Mouse (Mus musculus) embryonic facial prominence, embryonic 15.5 days (tissue): ENCODE measurements around the gene Kif18a. TPM values are rescaled to one million over a fixed set of nuclear protein-coding genes. Genes with fewer than 3 reads are reported as not detected.
A peak's percentile ranks its signal among the peaks of the same experiment; 100 is the strongest.

ENCODE experiments used
- ATAC-seq: fragments of 200-750 bp; cut with Nextera tagmentation; 2 replicates; pipeline ENCODE4 v1.8.0; 2017; ENCODE audit warnings: low read depth, moderate TSS enrichment; ENCODE audit not compliant: insufficient number of reproducible peaks, low FRiP score, low TSS enrichment
- H3K27ac ChIP-seq: fragments of 300-500 bp; sonication (generic); replicated peaks from 2 replicates; pipeline ENCODE4 v1.5.1; 2015; ENCODE audit warnings: mild to moderate bottlenecking, inconsistent platforms
- H3K27me3 ChIP-seq: fragments of 300-500 bp; sonication (generic); 2 replicates; pipeline ENCODE4 v1.6.1; 2015; ENCODE audit warnings: inconsistent platforms
- H3K36me3 ChIP-seq: fragments of 300-500 bp; sonication (generic); 2 replicates; pipeline ENCODE4 v1.6.1; 2015; ENCODE audit warnings: mild to moderate bottlenecking, inconsistent platforms
- H3K4me1 ChIP-seq: fragments of 300-500 bp; sonication (generic); 2 replicates; pipeline ENCODE4 v1.6.1; 2015; ENCODE audit warnings: inconsistent platforms
- H3K4me2 ChIP-seq: fragments of 300-500 bp; sonication (generic); replicated peaks from 2 replicates; pipeline ENCODE4 v1.6.1; 2015; ENCODE audit warnings: mild to moderate bottlenecking, inconsistent platforms
- H3K4me3 ChIP-seq: fragments of 300-500 bp; sonication (generic); replicated peaks from 2 replicates; pipeline ENCODE4 v1.5.1; 2015; ENCODE audit warnings: mild to moderate bottlenecking, inconsistent platforms
- H3K9ac ChIP-seq: fragments of 300-500 bp; sonication (generic); 2 replicates; pipeline ENCODE4 v1.6.1; 2015; ENCODE audit warnings: inconsistent platforms
- H3K9me3 ChIP-seq: fragments of 300-500 bp; sonication (generic); replicated peaks from 2 replicates; pipeline ENCODE4 v1.6.1; 2016; ENCODE audit warnings: inconsistent platforms
- WGBS: fragments of 180-500 bp; shearing (Covaris S2); methylation state at CpG from one replicate; pipeline ENCODE4 v1.1.7; 2015; 5-methylcytosine and 5-hydroxymethylcytosine counted together
- polyA plus RNA-seq: library from polyadenylated mRNA; unstranded; fragments of >200 nt; fragmentation: Nextera tagmentation; extraction: Ambion mirVana; gene quantifications from 2 replicates; pipeline ENCODE4 v1.2.1, GENCODE M21; 2015

Gene Kif18a
- polyA plus RNA-seq = 13.9 and 15.3 TPM in 2 replicates

DNA sequence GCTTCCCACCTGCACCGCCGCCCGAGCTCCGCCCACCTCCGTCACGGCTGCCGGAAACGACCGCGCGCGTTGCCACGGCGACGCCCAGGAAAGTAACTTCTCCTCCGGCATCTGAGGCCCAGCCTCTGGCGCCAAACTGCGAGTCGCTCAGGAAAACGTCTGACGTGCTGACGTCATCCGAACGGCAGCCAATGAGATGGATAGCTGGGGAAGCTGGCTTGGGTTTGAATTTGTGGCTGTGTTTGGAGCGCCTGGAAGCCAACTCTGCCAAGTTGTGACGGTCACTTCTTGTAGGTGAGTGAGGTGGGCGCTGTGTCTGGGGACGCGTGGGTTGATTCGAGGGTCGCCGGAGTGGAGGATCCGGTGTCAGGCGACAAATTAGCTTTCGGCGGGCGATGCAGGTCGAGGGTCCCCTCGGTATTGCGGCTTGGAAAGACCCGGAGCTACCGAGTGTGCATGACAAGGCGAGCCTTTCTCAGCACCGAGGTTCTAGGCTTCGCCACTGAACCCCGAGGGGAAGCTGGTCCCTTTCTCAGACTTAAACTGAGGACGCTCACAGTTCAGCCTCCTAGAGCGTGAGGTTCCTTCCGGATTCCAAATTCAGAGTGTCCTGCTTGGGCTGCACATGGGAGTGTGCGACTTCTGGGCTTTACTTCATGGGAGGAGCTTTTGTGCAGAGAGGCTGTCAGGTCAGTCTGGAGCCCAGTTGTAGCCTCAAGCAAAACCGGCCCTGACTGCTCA, at the start of gene Kif18a, which contains the start of gene Mettl15:
Gene Kif18a (plus strand): TSS at position 139 of the 741 bp plus-strand sequence.
Gene Mettl15 (minus strand): TSS at position 149 of the 741 bp plus-strand sequence.
- Histone ChIP-seq H3K4me1 (peaks cover 9% of the 10 kb centered on the region; the same call in 1 of the 2 replicates), H3K4me3 (peak within 1 kb of the TSS; percentile 76), H3K27ac (peak within 1 kb of the TSS; percentile 76), H3K9ac (peak within 1 kb of the TSS; percentile 63), H3K27me3 (no peaks in the 10 kb centered on the region), H3K9me3 (no peaks in the 10 kb centered on the region), H3K36me3 (no peaks in the 10 kb centered on the region), H3K4me2 (peak within 1 kb of the TSS; percentile 70)
- ATAC-seq = peak; percentile 97
- under 1% methylated on average over 51 of the region's 51 CpGs for WGBS

DNA sequence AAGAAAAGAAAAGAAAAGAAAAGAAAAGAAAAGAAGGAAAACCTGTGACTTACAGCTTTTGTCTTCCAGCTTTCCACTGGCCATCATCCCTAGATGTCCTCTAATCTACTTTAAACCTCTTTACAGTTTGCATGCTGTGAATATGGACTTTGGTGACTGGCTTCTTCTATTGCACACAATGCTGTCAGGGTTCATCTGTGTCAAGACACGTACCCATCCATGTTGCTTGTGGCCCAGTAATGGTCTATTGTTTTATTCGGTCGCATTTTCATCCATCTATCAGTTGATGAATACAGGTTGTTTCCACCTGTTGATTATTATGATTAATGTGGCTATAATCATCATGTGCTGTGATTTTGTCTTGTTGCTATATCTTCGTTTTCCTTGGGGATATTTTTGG, 46.7 kb upstream of the Kif18a start:
- ATAC-seq = no peak
- Histone ChIP-seq H3K9ac (no peak overlapping the region), H3K27ac (no peak overlapping the region), H3K27me3 (no peaks in the 10 kb centered on the region), H3K36me3 (no peaks in the 10 kb centered on the region), H3K4me2 (no peak overlapping the region), H3K4me1 (no peaks in the 10 kb centered on the region), H3K9me3 (no peaks in the 10 kb centered on the region), H3K4me3 (no peak overlapping the region)
- 81% methylated on average over 4 of the region's 4 CpGs for WGBS

DNA sequence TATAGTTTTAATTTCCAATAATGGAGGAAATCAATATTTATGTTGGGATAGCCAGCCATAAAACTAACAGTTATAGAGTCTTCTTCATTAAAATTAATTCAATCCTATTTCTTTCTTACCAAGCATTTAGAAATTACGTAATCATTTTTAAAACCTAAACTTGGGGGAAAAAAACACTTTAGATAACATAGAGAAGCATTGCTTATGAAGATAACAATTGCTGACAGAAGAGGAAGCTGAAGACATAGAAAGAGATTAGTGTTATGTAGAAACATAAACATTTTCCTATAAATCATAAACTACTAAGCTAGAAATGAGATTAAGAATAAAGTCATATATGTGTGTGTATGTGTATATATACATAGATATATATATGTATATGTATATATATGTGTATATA, 44.8 kb upstream of the Kif18a start:
- H3K4me3 ChIP-seq = no peak overlapping the region
- H3K27me3 ChIP-seq = no peaks in the 10 kb centered on the region
- no peaks in the 10 kb centered on the region for H3K36me3 ChIP-seq
- H3K4me2 ChIP-seq = no peak overlapping the region
- no peaks in the 10 kb centered on the region for H3K4me1 ChIP-seq
- H3K9ac ChIP-seq = no peak overlapping the region
- 96% methylated on average over 1 of the region's 1 CpGs for WGBS
- H3K9me3 ChIP-seq = no peaks in the 10 kb centered on the region
- H3K27ac ChIP-seq = no peak overlapping the region
- no peak for ATAC-seq

DNA sequence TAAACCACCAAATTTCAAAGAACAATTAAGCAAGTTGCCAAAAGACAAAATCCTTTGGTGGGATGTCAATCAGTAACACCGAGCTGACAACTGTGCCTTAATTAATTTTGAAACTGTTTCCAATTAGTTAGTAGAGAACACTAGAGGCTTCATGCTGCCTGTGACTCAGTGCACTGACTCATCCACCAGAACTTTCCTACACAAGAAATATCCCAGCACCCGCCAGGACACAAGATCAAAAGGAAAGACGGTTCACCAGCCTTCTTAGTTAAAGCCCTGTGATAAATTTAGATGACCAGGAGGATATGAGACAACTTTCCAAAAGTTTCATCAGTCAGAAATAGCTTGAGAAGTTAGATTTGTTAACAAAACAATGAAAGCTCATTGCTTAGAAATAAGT, 38.6 kb upstream of the Kif18a start:
- ATAC-seq = no peak
- no peaks in the 10 kb centered on the region for H3K9me3 ChIP-seq
- H3K9ac ChIP-seq = no peak overlapping the region
- WGBS = 48% methylated on average over 3 of the region's 3 CpGs
- H3K4me2 ChIP-seq = no peak overlapping the region
- H3K27ac ChIP-seq = no peak overlapping the region
- no peaks in the 10 kb centered on the region for H3K27me3 ChIP-seq
- no peaks in the 10 kb centered on the region for H3K4me1 ChIP-seq
- H3K4me3 ChIP-seq = no peak overlapping the region
- H3K36me3 ChIP-seq = no peaks in the 10 kb centered on the region

DNA sequence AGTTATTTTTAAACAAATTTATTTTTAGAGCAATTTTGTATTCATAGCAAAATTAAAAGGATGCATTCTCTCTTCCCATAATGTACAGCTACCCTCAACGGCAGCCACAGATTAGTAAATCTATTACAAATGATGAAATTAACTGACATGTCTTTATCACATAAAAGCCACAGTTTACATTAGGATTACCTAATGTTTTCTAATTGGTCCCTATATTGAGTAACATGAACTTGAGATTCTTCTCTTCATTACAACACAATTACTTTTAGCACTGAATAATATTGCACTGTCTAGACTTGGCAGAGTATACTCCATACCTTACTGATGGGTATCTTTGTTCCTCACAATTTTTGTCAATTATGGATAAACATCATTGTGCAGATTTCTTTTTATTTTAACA, 17.8 kb upstream of the Kif18a start:
- 88% methylated on average over 1 of the region's 1 CpGs for WGBS
- no peak overlapping the region for H3K4me3 ChIP-seq
- no peak overlapping the region for H3K4me2 ChIP-seq
- no peak overlapping the region for H3K9ac ChIP-seq
- H3K4me1 ChIP-seq = no peaks in the 10 kb centered on the region
- no peak for ATAC-seq
- no peaks in the 10 kb centered on the region for H3K9me3 ChIP-seq
- H3K36me3 ChIP-seq = no peaks in the 10 kb centered on the region
- H3K27me3 ChIP-seq = no peaks in the 10 kb centered on the region
- H3K27ac ChIP-seq = no peak overlapping the region

DNA sequence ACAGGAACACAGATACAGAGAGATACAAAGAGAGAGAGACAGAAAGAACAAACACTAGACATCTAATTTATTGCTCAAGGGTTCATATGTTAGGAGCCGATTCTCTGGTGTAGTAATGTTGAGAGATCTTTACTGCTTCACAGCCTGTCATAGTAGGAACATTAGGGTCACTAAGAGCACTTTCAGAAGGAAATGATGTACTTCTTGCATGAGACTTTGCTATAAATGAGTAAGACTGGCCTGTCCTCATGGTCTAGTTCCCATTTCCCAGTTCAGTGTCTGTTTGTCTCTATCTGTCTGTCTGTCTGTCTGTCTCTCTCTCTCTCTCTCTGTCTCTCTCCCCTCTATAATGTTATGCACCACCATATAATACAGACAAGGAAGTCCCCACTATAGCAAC, 7.4 kb upstream of the Kif18a start:
- Histone ChIP-seq H3K4me3 (no peak overlapping the region), H3K4me2 (no peak overlapping the region), H3K4me1 (no peaks in the 10 kb centered on the region), H3K36me3 (no peaks in the 10 kb centered on the region), H3K27ac (no peak overlapping the region), H3K27me3 (no peaks in the 10 kb centered on the region), H3K9ac (no peak overlapping the region), H3K9me3 (no peaks in the 10 kb centered on the region)
- 97% methylated on average over 1 of the region's 1 CpGs for WGBS
- no peak for ATAC-seq

DNA sequence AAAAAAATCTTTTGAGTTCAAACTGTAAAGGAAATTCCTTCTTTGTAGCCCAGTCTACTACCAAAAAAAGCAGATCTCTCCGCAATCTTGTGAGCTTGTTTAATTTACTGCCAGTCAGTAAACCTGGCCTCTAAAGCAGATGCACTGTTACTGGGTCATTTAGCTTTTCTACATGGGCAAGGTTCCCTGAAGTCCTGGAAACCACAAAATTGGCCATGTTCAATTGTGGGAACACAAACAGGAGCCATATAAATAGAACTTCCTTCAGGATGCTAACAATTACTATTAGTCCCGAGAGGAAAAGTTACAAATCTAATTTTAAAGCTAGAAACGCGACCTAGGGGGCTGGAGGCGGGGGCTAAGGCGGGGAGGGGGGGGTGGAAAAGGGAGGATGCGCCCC, 2.9 kb upstream of the Kif18a start:
- H3K9me3 ChIP-seq = no peaks in the 10 kb centered on the region
- H3K4me2 ChIP-seq = peak overlapping the region; percentile 59
- 5% methylated on average over 7 of the region's 7 CpGs for WGBS
- H3K36me3 ChIP-seq = no peaks in the 10 kb centered on the region
- peak overlapping the region; percentile 39; the same call in 1 of the 2 replicates for H3K9ac ChIP-seq
- peaks cover 9% of the 10 kb centered on the region; the same call in 1 of the 2 replicates for H3K4me1 ChIP-seq
- no peaks in the 10 kb centered on the region for H3K27me3 ChIP-seq
- no peak for ATAC-seq
- H3K4me3 ChIP-seq = peak overlapping the region; percentile 59
- H3K27ac ChIP-seq = peak overlapping the region; percentile 22; the same call in 1 of the 2 replicates

DNA sequence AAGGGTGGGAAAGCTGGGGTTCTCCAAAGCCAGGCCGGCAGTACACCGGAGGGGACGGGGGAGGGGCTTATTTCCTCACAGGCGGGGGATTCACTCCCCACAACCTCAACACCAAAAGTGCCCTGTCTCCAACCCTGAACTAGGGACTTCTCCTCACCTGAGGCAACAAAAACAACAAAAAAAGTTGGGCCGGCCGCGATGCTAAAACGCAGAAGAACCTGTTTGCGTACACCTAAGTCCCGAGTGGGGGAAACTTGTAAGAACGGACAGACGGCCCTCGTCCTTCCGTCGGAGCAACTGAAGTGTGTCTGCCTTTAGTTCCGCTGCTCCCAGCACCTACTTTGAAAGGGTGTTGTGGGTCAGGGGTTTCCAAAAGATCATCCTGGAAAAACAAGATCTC, 2.5 kb upstream of the Kif18a start:
- WGBS = 1% methylated on average over 16 of the region's 16 CpGs
- ATAC-seq = no peak
- H3K27ac ChIP-seq = peak overlapping the region; percentile 22; the same call in 1 of the 2 replicates

DNA sequence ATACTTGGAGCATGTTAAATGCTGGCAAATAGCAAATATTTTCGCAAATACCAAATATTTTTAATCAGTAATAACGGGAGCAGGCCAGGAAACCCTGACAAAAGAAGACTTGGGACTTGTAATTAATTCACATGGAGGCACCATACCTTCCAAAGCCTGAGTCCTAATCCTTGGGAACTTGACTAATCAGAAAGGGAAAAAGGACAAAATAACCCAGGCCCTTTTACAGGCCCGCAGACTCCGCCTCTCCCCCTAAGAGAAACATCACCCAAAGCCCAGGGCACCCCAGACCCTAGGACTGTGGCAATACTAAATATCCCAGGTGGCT, 302 bp upstream of the Kif18a start:
- ATAC-seq = no peak
- Histone ChIP-seq H3K27me3 (no peaks in the 10 kb centered on the region), H3K4me1 (peaks cover 9% of the 10 kb centered on the region; the same call in 1 of the 2 replicates), H3K4me3 (peak overlapping the region; percentile 76), H3K4me2 (peak overlapping the region; percentile 70), H3K9ac (peak overlapping the region; percentile 63), H3K9me3 (no peaks in the 10 kb centered on the region), H3K27ac (peak overlapping the region; percentile 65), H3K36me3 (no peaks in the 10 kb centered on the region)
- WGBS = 2% methylated on average over 4 of the region's 4 CpGs

More for the DNA sequence above, 2.5 kb upstream of the Kif18a start:
- Histone ChIP-seq H3K36me3 (no peaks in the 10 kb centered on the region), H3K9ac (peak overlapping the region; percentile 39; the same call in 1 of the 2 replicates), H3K4me2 (peak overlapping the region; percentile 59), H3K27me3 (no peaks in the 10 kb centered on the region), H3K4me3 (peak overlapping the region; percentile 59), H3K9me3 (no peaks in the 10 kb centered on the region), H3K4me1 (peaks cover 9% of the 10 kb centered on the region; the same call in 1 of the 2 replicates)

DNA sequence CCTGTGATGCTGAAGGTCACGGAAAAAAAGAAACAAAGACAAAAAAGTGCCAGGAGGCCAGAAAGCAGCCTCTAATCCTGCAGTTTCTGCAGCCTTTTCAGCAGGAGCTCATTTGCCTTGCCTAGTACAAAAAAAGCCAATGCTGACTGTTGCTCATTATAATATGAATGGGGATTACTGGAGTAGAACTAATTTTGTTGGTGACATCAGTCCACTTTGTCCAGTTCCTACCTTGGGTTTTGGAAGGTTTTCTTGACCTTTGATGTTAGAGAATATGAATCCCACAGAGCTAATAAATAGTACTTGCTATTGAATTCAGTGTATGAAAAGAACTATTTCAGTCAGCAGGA, 778 bp downstream of the Kif18a start:
- ATAC-seq = no peak
- Histone ChIP-seq H3K27ac (0 out of 2 replicates have a peak overlapping the region, but pooled peaks have one; percentile 76), H3K4me1 (peaks cover 9% of the 10 kb centered on the region; the same call in 1 of the 2 replicates), H3K9ac (peak overlapping the region; percentile 63; the same call in 1 of the 2 replicates), H3K36me3 (no peaks in the 10 kb centered on the region), H3K4me3 (peak overlapping the region; percentile 76), H3K4me2 (peak overlapping the region; percentile 70), H3K9me3 (no peaks in the 10 kb centered on the region), H3K27me3 (no peaks in the 10 kb centered on the region)
- WGBS = 0% methylated on average over 1 of the region's 1 CpGs

DNA sequence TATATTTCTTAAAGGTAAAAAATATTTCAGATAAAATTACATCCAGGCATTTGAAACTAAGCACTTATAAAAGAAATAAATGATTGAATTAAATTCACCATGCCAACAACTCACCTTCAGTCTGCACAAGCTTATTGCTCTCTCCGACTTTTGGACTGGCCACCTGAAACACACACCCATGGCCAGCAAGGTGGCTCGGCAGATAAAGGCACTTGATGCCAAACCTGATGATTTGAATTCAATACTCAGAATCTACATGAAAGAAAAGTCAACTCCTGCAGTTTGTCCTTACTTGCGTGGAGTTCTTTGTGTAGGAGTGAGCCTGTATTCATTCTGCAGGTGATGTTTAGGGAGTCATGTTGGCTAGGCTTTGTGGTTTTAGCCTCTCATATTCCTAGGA, 3.6 kb downstream of the Kif18a start:
- 92% methylated on average over 3 of the region's 3 CpGs for WGBS
- H3K27ac ChIP-seq = no peak overlapping the region
- ATAC-seq = no peak

More for the DNA sequence above, 3.6 kb downstream of the Kif18a start:
- H3K4me1 ChIP-seq = peaks cover 9% of the 10 kb centered on the region; the same call in 1 of the 2 replicates
- H3K9ac ChIP-seq = no peak overlapping the region
- H3K36me3 ChIP-seq = no peaks in the 10 kb centered on the region
- H3K27me3 ChIP-seq = no peaks in the 10 kb centered on the region
- no peaks in the 10 kb centered on the region for H3K9me3 ChIP-seq
- no peak overlapping the region for H3K4me2 ChIP-seq
- H3K4me3 ChIP-seq = no peak overlapping the region
